15 mouse cellular contexts compared by ENCODE assay signal in the genomic region with DNA sequence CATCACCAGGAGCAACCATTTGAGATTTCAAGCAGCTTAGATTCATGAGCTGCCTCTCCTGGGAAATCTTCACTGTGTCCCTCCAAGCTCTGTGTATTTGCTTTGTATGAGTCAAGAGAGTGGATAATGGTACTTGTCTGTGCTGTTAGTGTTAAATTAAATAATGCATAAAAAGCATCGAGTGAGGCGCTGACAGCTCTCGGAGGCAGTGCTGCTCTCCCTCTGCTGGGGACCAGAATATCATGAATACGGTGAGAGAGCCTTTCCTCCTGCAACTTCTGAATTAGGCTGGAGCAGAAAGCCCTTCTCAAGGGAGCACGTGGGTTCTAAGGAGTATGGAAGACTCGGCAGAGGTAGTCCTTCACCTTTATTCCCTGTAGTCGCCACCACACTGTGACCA. TPM values are rescaled to one million over a fixed set of nuclear protein-coding genes. Genes with fewer than 3 reads are reported as not detected.
"Had no signal": no experiment of that assay in that cellular context is flagged by ENCODE, and none has a peak within 500 bp of the region (broad histone marks: within the 10 kb centered on the region; RNA-seq: fewer than 3 reads in every experiment).

No protein-coding gene starts in this region.

- ATAC-seq: intestine, postnatal 0 days; liver, postnatal 0 days; midbrain, embryonic 16.5 days had no signal

- H3K4me3 ChIP-seq: limb, embryonic 12.5 days; liver, embryonic 13.5 days; lung, embryonic 15.5 days; megakaryocyte, embryonic 14.5 days had no signal

- H3K27ac ChIP-seq: limb, embryonic 12.5 days; liver, embryonic 13.5 days; lung, embryonic 15.5 days; macrophage; stomach, postnatal 0 days had no signal

- H3K36me3 ChIP-seq: limb, embryonic 12.5 days; liver, embryonic 13.5 days; lung, embryonic 15.5 days had no signal

- DNase-seq: kidney, adult 8-10 months; kidney, postnatal 25 days; layer of hippocampus, adult 9-11 months; liver; liver, embryonic 13.5 days; liver, postnatal 0 days; lung, postnatal 14 days; right cerebral cortex, postnatal 25 days had no signal

- H3K9me3 ChIP-seq: limb, embryonic 12.5 days; liver, embryonic 13.5 days; lung, embryonic 15.5 days; megakaryocyte, embryonic 14.5 days had no signal

- H3K4me2 ChIP-seq: limb, embryonic 12.5 days; liver, embryonic 13.5 days; lung, embryonic 15.5 days had no signal

- H3K9ac ChIP-seq: limb, embryonic 12.5 days; liver, embryonic 13.5 days; liver, postnatal 0 days; lung, embryonic 15.5 days had no signal

- H3K4me1 ChIP-seq: limb, embryonic 12.5 days; liver, embryonic 13.5 days; lung, embryonic 15.5 days; megakaryocyte, embryonic 14.5 days had no signal

- H3K27me3 ChIP-seq: liver, embryonic 13.5 days; lung, embryonic 15.5 days had no signal

RNA-seq across cellular contexts. Expression of a gene that starts 29.6 kb away (rescaled TPM):
- polyA plus RNA-seq: macrophage had no signal
